Mouse (Mus musculus): ENCODE data around the gene Eri3. TPM values are rescaled to one million over a fixed set of nuclear protein-coding genes. Genes with fewer than 3 reads are reported as not detected.

Gene Eri3
- polyA plus RNA-seq, 1 experiment, result not detected

GRCm38 (mm10) chr4:117656961-117657360, 106.8 kb downstream of the Eri3 start:
- Histone ChIP-seq H3K4me3 (ENCODE audit: insufficient read depth, low read depth, low read length) (no peak overlapping the region), H3K27ac (ENCODE audit: insufficient read depth, low read depth, low read length) (no peak overlapping the region), H3K4me1 (ENCODE audit: control insufficient read depth, insufficient read depth, low read length) (peaks cover 20% of the 10 kb centered on the region)
- 82% methylated on average over 6 of the region's 6 CpGs for WGBS
- TF ChIP-seq POLR2A (IDR thresholded peaks at IDR 0.05; ENCODE audit: insufficient read depth, low read depth, low read length) (no peak), CTCF (IDR thresholded peaks at IDR 0.05; ENCODE audit: insufficient read depth, low read depth, low read length) (no peak)

- Histone ChIP-seq H3K4me1 (ENCODE audit: control insufficient read depth, insufficient read depth, low read length) (peaks cover 20% of the 10 kb centered on the region), H3K27ac (ENCODE audit: insufficient read depth, low read depth, low read length) (no peak overlapping the region), H3K4me3 (ENCODE audit: insufficient read depth, low read depth, low read length) (no peak overlapping the region)
- WGBS, result 62% methylated on average over 4 of the region's 4 CpGs
- TF ChIP-seq CTCF (IDR thresholded peaks at IDR 0.05; ENCODE audit: insufficient read depth, low read depth, low read length) (no peak), POLR2A (IDR thresholded peaks at IDR 0.05; ENCODE audit: insufficient read depth, low read depth, low read length) (no peak)
These were observed 107.5 kb downstream of the Eri3 start for GRCm38 (mm10) chr4:117657646-117658045.

GRCm38 (mm10) chr4:117658582-117659444, 108.6 kb downstream of the Eri3 start:
- no peak overlapping the region for H3K27ac ChIP-seq (ENCODE audit: insufficient read depth, low read depth, low read length)
- WGBS, result 79% methylated on average over 14 of the region's 14 CpGs
- no peak overlapping the region for H3K4me3 ChIP-seq (ENCODE audit: insufficient read depth, low read depth, low read length)
- H3K4me1 ChIP-seq (ENCODE audit: control insufficient read depth, insufficient read depth, low read length), result peaks cover 20% of the 10 kb centered on the region
- TF ChIP-seq CTCF (IDR thresholded peaks at IDR 0.05; ENCODE audit: insufficient read depth, low read depth, low read length) (no peak), POLR2A (IDR thresholded peaks at IDR 0.05; ENCODE audit: insufficient read depth, low read depth, low read length) (no peak)

GRCm38 (mm10) chr4:117660001-117660400, 109.8 kb downstream of the Eri3 start:
- no peak overlapping the region for H3K27ac ChIP-seq (ENCODE audit: insufficient read depth, low read depth, low read length)
- no peak overlapping the region for H3K4me3 ChIP-seq (ENCODE audit: insufficient read depth, low read depth, low read length)
- WGBS, result 94% methylated on average over 5 of the region's 5 CpGs
- peaks cover 15% of the 10 kb centered on the region for H3K4me1 ChIP-seq (ENCODE audit: control insufficient read depth, insufficient read depth, low read length)
- TF ChIP-seq CTCF (IDR thresholded peaks at IDR 0.05; ENCODE audit: insufficient read depth, low read depth, low read length) (no peak), POLR2A (IDR thresholded peaks at IDR 0.05; ENCODE audit: insufficient read depth, low read depth, low read length) (no peak)

- TF ChIP-seq CTCF (IDR thresholded peaks at IDR 0.05; ENCODE audit: insufficient read depth, low read depth, low read length), result no peak
- no peak for TF ChIP-seq POLR2A (IDR thresholded peaks at IDR 0.05; ENCODE audit: insufficient read depth, low read depth, low read length)
- WGBS, result 90% methylated on average over 10 of the region's 10 CpGs
- Histone ChIP-seq H3K4me3 (ENCODE audit: insufficient read depth, low read depth, low read length) (no peak overlapping the region), H3K4me1 (ENCODE audit: control insufficient read depth, insufficient read depth, low read length) (peaks cover 11% of the 10 kb centered on the region), H3K27ac (ENCODE audit: insufficient read depth, low read depth, low read length) (no peak overlapping the region)
These were observed 114.4 kb downstream of the Eri3 start for GRCm38 (mm10) chr4:117664411-117665137.

- whole genome bisulfite sequencing, result 36% methylated on average over 7 of the region's 7 CpGs
- H3K4me1 ChIP-seq (ENCODE audit: control insufficient read depth, insufficient read depth, low read length), result peaks cover 11% of the 10 kb centered on the region
- TF ChIP-seq POLR2A (IDR thresholded peaks at IDR 0.05; ENCODE audit: insufficient read depth, low read depth, low read length) (no peak), CTCF (IDR thresholded peaks at IDR 0.05; ENCODE audit: insufficient read depth, low read depth, low read length) (no peak)
- H3K4me3 ChIP-seq (ENCODE audit: insufficient read depth, low read depth, low read length), result no peak overlapping the region
- H3K27ac ChIP-seq (ENCODE audit: insufficient read depth, low read depth, low read length), result no peak overlapping the region
These were observed 115.4 kb downstream of the Eri3 start for GRCm38 (mm10) chr4:117665531-117665930.

GRCm38 (mm10) chr4:117666054-117666453, 115.9 kb downstream of the Eri3 start:
- Histone ChIP-seq H3K27ac (ENCODE audit: insufficient read depth, low read depth, low read length) (no peak overlapping the region), H3K4me1 (ENCODE audit: control insufficient read depth, insufficient read depth, low read length) (peaks cover 11% of the 10 kb centered on the region), H3K4me3 (ENCODE audit: insufficient read depth, low read depth, low read length) (no peak overlapping the region)
- TF ChIP-seq CTCF (IDR thresholded peaks at IDR 0.05; ENCODE audit: insufficient read depth, low read depth, low read length) (no peak), POLR2A (IDR thresholded peaks at IDR 0.05; ENCODE audit: insufficient read depth, low read depth, low read length) (no peak)
- 49% methylated on average over 8 of the region's 8 CpGs for WGBS

GRCm38 (mm10) chr4:117669874-117670273, 119.7 kb downstream of the Eri3 start:
- no peak overlapping the region for H3K27ac ChIP-seq (ENCODE audit: insufficient read depth, low read depth, low read length)
- WGBS, result 76% methylated on average over 7 of the region's 7 CpGs
- TF ChIP-seq CTCF (IDR thresholded peaks at IDR 0.05; ENCODE audit: insufficient read depth, low read depth, low read length) (no peak), POLR2A (IDR thresholded peaks at IDR 0.05; ENCODE audit: insufficient read depth, low read depth, low read length) (no peak)
- no peak overlapping the region for H3K4me3 ChIP-seq (ENCODE audit: insufficient read depth, low read depth, low read length)
- H3K4me1 ChIP-seq (ENCODE audit: control insufficient read depth, insufficient read depth, low read length), result peaks cover 8% of the 10 kb centered on the region

GRCm38 (mm10) chr4:117672042-117672441, 121.9 kb downstream of the Eri3 start:
- WGBS, result 79% methylated on average over 9 of the region's 9 CpGs
- no peak overlapping the region for H3K4me3 ChIP-seq (ENCODE audit: insufficient read depth, low read depth, low read length)
- no peak for TF ChIP-seq POLR2A (IDR thresholded peaks at IDR 0.05; ENCODE audit: insufficient read depth, low read depth, low read length)
- TF ChIP-seq CTCF (IDR thresholded peaks at IDR 0.05; ENCODE audit: insufficient read depth, low read depth, low read length), result no peak
- no peaks in the 10 kb centered on the region for H3K4me1 ChIP-seq (ENCODE audit: control insufficient read depth, insufficient read depth, low read length)
- H3K27ac ChIP-seq (ENCODE audit: insufficient read depth, low read depth, low read length), result no peak overlapping the region
